Mouse (Mus musculus): Measurements from ENCODE around the gene Zmynd12. TPM values are rescaled to one million over a fixed set of nuclear protein-coding genes. Genes with fewer than 3 reads are reported as not detected.

The Zmynd12 gene
- polyA plus RNA-seq, 1 experiment from 2014 or later: not detected

DNA sequence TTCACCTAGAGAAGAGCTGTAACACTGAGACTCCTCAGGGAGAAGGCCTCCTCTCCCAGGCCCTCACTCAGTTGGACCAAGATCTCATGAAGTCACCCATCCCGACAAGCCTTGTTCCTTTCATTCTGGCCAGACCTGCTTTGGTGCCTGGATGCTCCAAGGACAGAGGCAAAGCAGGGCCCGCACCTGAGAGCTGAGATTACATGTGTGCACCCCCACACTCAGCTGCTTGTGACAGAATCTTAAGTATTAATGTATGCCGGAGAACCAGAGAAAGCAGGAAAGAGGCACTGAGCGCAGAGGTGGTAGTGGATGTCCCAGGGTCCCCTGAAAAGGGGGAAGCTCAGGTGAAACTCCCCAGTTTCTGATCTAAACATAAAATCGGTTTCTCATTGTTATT, 30.5 kb downstream of the Zmynd12 start:
- no peaks in the 10 kb centered on the region for H3K27me3 ChIP-seq
- no peaks in the 10 kb centered on the region for H3K9me3 ChIP-seq
- H3K4me3 ChIP-seq: no peak overlapping the region
- H3K4me1 ChIP-seq: 0 out of 2 replicates have a peak, but pooled peaks cover 4% of the 10 kb centered on the region
- no peak overlapping the region for H3K4me2 ChIP-seq
- no peaks in the 10 kb centered on the region for H3K36me3 ChIP-seq
- no peak overlapping the region for H3K9ac ChIP-seq
- 62% methylated on average over 5 of the region's 5 CpGs for WGBS
- H3K27ac ChIP-seq: no peak overlapping the region
- ATAC-seq (ENCODE audit: insufficient number of reproducible peaks, insufficient read depth, low FRiP score, low TSS enrichment, low read depth): no peak

DNA sequence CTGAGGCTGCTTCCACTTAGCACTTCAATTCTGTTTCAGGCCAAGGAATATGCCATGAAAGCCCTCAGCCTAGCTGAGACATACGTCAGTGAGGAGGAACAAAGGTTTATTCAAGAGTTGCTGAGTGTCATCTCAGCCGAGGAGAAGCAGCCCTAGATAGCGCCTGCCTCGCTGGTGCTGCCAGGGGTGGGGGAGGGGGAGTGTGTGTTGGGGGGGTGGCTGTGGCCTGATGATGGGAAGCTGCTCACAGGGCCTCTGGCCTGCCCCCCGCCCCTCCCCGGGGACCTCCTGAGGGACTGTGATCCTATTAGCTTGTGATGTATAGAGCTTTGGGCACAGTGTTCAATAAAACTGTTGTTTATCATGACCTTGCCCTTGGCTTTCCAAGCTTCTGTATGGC, 30.9 kb downstream of the Zmynd12 start:
- 20% methylated on average over 6 of the region's 6 CpGs for WGBS
- no peaks in the 10 kb centered on the region for H3K27me3 ChIP-seq
- no peak overlapping the region for H3K9ac ChIP-seq
- ATAC-seq (ENCODE audit: insufficient number of reproducible peaks, insufficient read depth, low FRiP score, low TSS enrichment, low read depth): no peak
- no peaks in the 10 kb centered on the region for H3K36me3 ChIP-seq
- H3K27ac ChIP-seq: no peak overlapping the region
- H3K4me1 ChIP-seq: 0 out of 2 replicates have a peak, but pooled peaks cover 4% of the 10 kb centered on the region
- no peaks in the 10 kb centered on the region for H3K9me3 ChIP-seq
- H3K4me3 ChIP-seq: no peak overlapping the region
- H3K4me2 ChIP-seq: no peak overlapping the region

DNA sequence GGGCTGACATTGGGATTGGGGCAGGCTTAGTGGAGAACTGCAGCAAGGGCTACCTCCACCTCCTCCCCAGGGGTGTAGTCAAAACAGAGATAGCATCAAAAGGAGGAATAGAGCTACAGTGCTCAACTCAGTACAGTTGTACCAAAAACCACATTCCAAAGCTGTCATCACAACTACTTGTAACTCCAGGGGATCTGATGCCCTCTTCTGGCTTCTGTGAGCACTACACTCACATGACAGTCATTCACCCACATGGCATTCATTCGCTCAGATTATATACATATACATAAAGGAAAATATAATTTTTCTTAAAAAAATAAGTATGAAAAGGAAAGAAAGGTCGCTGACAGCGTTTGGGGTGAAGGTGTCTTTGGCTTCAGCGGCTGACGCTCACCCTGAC, 37.7 kb downstream of the Zmynd12 start:
- H3K4me3 ChIP-seq: no peak overlapping the region
- H3K9ac ChIP-seq: no peak overlapping the region
- no peaks in the 10 kb centered on the region for H3K36me3 ChIP-seq
- WGBS: 62% methylated on average over 5 of the region's 5 CpGs
- H3K4me2 ChIP-seq: no peak overlapping the region
- H3K27me3 ChIP-seq: no peaks in the 10 kb centered on the region
- no peaks in the 10 kb centered on the region for H3K9me3 ChIP-seq
- H3K27ac ChIP-seq: 0 out of 2 replicates have a peak overlapping the region, but pooled peaks have one; percentile 4
- H3K4me1 ChIP-seq: peaks cover 30% of the 10 kb centered on the region
- no peak for ATAC-seq (ENCODE audit: insufficient number of reproducible peaks, insufficient read depth, low FRiP score, low TSS enrichment, low read depth)

DNA sequence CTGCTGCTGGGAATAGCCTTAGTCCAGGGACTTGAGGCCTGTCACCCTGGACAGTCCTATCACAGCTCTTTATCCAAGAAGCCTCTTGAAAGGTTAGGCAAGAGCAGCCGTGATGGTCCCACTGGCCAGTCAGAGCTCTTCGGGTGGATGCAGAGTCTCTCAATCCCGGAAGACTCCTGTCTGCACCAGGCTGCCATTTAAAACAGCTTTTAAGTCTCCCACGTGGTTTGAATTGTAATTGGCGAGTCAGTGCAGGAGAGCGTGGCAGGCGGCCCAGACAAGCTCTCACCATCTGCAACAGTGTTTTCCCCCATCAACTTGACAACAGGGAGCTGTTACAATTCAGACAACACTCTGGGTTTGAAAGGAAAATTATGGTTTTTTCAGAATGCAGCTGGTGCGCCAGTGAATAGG, 38.1 kb downstream of the Zmynd12 start:
- no peaks in the 10 kb centered on the region for H3K36me3 ChIP-seq
- H3K4me3 ChIP-seq: no peak overlapping the region
- H3K9ac ChIP-seq: no peak overlapping the region
- WGBS: 27% methylated on average over 8 of the region's 8 CpGs
- H3K9me3 ChIP-seq: no peaks in the 10 kb centered on the region
- 0 out of 2 replicates have a peak overlapping the region, but pooled peaks have one; percentile 4 for H3K27ac ChIP-seq
- no peak; the same call in 1 of the 2 replicates for ATAC-seq (ENCODE audit: insufficient number of reproducible peaks, insufficient read depth, low FRiP score, low TSS enrichment, low read depth)
- H3K4me1 ChIP-seq: peaks cover 30% of the 10 kb centered on the region
- H3K27me3 ChIP-seq: no peaks in the 10 kb centered on the region
- peak overlapping the region; percentile 4; the same call in 1 of the 2 replicates for H3K4me2 ChIP-seq

DNA sequence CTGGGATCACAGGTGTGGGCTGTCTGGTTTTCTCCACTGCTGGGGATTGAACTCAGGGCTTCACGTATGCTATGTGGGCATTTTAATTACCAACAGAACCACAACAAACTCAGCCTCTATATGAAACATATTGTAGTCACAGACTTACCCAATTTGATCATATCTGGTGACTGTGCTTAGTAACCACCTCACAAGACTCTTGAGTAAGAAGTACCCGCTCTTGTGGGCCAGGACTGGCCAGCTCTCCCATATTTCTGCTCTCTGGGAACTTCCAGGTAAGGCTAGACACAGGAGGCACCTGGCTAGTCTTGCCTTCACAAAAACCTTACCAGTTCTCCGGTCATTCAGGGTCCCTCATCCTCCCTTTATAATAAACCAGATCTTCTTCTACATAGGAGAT, 39.8 kb downstream of the Zmynd12 start:
- Histone ChIP-seq H3K4me3 (no peak overlapping the region), H3K9ac (no peak overlapping the region), H3K36me3 (no peaks in the 10 kb centered on the region), H3K4me1 (peaks cover 30% of the 10 kb centered on the region), H3K4me2 (no peak overlapping the region), H3K9me3 (no peaks in the 10 kb centered on the region), H3K27me3 (no peaks in the 10 kb centered on the region), H3K27ac (0 out of 2 replicates have a peak overlapping the region, but pooled peaks have one; percentile 39)
- WGBS: 68% methylated on average over 3 of the region's 3 CpGs
- no peak for ATAC-seq (ENCODE audit: insufficient number of reproducible peaks, insufficient read depth, low FRiP score, low TSS enrichment, low read depth)

DNA sequence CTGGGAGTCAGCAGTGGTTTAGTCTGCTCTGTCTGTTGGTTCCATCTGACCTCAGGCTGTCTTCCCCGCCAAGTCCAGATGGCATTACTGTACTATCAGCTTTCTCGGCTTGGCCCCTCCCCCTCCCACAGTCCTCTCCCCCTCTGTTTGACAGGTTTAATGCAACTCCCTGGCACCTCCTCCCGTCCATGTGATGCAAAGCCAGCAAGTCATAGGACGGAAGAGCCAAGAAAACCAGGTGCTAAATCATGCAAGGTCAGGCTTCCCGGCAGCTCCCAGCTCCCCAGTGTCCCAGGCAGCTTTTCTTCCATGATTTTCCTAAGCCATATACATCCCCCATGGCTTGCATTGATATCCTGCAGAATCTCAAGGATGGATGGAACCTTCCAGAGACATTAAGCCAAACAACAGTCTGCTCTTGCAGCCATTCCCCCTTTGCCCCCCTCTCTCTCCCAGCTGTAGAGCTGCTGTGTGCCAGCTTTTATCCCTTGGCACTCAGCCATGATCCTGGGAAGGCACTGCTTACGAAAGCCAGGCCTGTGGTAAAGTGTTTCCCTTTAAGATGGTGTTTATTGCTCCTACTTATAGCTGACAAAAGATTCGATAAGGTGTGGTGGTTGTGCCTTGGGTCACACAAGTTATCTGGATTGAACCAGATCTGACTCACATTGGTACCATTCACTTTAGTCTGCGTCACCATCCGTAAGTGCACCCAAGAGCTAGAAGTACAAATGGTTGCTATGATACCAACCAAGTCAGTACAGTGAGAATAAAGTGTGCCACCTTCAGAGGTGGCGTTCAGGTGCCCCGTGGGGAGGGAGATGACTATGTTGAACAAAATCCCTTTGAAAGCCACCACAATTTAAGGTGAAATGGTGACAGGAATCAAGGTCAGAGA, 40.5 kb downstream of the Zmynd12 start:
- Histone ChIP-seq H3K4me3 (no peak overlapping the region), H3K36me3 (no peaks in the 10 kb centered on the region), H3K4me1 (peaks cover 30% of the 10 kb centered on the region), H3K27ac (peak overlapping the region; percentile 39; the same call in 1 of the 2 replicates), H3K27me3 (no peaks in the 10 kb centered on the region), H3K9me3 (no peaks in the 10 kb centered on the region), H3K9ac (0 out of 2 replicates have a peak overlapping the region, but pooled peaks have one; percentile 3), H3K4me2 (peak overlapping the region; percentile 5; the same call in 1 of the 2 replicates)
- 40% methylated on average over 11 of the region's 11 CpGs for WGBS
- ATAC-seq (ENCODE audit: insufficient number of reproducible peaks, insufficient read depth, low FRiP score, low TSS enrichment, low read depth): 0 out of 2 replicates have a peak, but pooled peaks have one; percentile 3

DNA sequence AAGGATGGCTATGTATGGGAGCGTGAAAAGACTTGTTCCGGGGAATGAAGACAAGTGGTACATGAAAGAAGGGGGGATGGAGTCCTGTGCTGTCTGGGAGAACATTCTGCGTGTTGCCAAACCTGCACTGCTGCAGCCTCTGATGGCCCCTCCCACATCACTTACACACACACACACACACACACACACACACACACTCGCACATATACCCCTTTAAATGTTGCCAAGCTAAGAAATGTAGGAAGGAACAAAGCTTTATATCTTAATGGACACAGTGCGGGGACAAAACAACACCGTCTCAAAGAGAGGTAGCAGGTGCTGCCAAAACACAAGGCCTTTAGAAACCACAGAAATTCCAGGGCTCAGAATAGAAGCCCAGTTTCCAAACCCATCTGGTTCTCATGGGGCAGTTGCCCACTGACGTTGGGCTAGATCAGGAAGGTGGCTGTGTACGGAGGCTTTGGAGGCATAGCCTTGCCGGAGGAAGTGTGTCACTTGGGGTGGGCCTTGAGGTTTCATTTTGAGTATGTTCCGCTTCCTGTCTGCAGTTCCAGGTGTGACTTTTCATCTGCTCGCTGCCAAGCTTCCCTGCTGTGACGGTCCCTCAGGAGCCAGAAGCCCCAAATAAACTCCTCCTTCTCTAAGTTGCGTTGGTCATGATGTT, 41.3 kb downstream of the Zmynd12 start:
- no peak overlapping the region for H3K9ac ChIP-seq
- H3K9me3 ChIP-seq: no peaks in the 10 kb centered on the region
- no peaks in the 10 kb centered on the region for H3K27me3 ChIP-seq
- 0 out of 2 replicates have a peak, but pooled peaks have one; percentile 13 for ATAC-seq (ENCODE audit: insufficient number of reproducible peaks, insufficient read depth, low FRiP score, low TSS enrichment, low read depth)
- peaks cover 30% of the 10 kb centered on the region for H3K4me1 ChIP-seq
- no peak overlapping the region for H3K4me3 ChIP-seq
- WGBS: 71% methylated on average over 13 of the region's 13 CpGs
- no peak overlapping the region; the same call in 1 of the 2 replicates for H3K4me2 ChIP-seq
- 0 out of 2 replicates have a peak overlapping the region, but pooled peaks have one; percentile 39 for H3K27ac ChIP-seq
- no peaks in the 10 kb centered on the region for H3K36me3 ChIP-seq

DNA sequence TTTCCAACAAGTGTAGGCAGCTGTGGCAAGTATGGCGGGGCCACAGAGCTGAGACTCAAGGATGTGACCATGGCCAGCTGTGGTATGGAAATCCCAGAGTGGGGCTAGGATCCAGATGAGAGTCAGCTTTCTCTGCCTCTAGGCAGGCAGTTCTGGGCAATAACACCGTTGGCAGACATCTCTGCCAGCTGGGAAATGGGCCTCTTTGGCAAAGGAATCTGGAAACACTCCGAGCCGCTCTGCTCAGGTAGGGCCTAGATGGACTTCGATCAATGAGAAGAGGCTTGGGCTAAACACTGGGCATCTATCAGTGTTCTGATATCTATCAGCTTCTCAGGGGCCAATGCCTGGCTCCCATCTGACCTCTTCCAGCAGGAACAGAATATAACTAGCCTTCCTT, 43.2 kb downstream of the Zmynd12 start:
- WGBS: 88% methylated on average over 5 of the region's 5 CpGs
- no peak for ATAC-seq (ENCODE audit: insufficient number of reproducible peaks, insufficient read depth, low FRiP score, low TSS enrichment, low read depth)
- Histone ChIP-seq H3K4me2 (no peak overlapping the region), H3K36me3 (no peaks in the 10 kb centered on the region), H3K4me3 (no peak overlapping the region), H3K27ac (no peak overlapping the region), H3K27me3 (no peaks in the 10 kb centered on the region), H3K4me1 (peaks cover 27% of the 10 kb centered on the region), H3K9me3 (no peaks in the 10 kb centered on the region), H3K9ac (no peak overlapping the region)

DNA sequence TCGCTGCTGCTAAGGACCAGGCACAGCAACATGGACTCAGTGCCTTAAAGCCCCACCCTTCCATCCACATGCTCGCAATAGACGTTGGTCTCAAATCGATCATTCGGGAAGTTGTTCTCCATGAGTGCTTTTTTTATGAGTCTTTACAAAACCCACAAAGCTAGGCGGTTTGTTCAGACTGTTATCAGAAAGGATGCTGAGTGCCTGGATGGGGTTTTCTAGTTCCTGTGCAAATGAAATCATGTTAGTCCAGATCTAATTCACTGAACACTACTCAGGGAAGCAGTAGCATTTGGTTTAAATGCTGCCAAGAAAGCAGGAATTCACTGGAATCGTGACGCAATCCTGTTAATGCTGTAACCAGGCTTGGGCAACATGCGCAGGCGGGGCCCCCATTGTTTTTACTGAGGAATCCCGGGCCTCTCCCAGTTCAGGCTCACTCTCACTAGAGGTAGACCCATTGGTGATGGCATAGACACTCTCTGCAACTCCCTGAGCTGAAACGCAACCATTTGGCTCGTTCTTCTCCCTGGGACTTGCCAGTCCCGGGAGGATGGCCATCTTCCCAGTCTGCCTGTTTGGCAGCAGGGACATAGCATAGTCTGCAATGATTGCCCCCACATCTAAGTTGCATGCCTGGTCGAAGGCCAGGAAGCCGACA, 45.2 kb downstream of the Zmynd12 start:
- H3K4me3 ChIP-seq: no peak overlapping the region
- H3K9ac ChIP-seq: no peak overlapping the region
- peaks cover 13% of the 10 kb centered on the region for H3K4me1 ChIP-seq
- H3K9me3 ChIP-seq: no peaks in the 10 kb centered on the region
- 85% methylated on average over 16 of the region's 16 CpGs for WGBS
- no peaks in the 10 kb centered on the region for H3K27me3 ChIP-seq
- H3K4me2 ChIP-seq: no peak overlapping the region
- no peak overlapping the region for H3K27ac ChIP-seq
- no peak for ATAC-seq (ENCODE audit: insufficient number of reproducible peaks, insufficient read depth, low FRiP score, low TSS enrichment, low read depth)
- no peaks in the 10 kb centered on the region for H3K36me3 ChIP-seq

DNA sequence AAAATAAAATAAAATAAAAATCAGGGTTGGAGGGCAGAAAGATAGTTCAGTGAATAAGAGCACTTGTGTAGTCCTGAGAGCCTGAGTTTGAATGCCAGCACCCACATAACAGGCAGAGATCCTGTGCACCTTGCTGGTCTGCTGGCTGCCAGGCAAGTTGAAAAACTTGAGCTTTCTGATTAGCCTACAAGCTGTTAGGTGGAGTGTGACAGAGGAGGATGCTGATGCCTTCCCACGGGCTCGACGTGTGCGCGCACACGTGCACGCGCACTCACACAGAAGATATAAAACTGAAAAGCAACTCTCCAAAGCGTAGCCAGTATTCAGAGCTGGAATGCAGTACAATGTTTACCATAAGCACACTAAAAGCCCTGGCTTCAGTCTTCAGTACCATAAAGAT, 49.9 kb downstream of the Zmynd12 start:
- H3K36me3 ChIP-seq: no peaks in the 10 kb centered on the region
- WGBS: 91% methylated on average over 9 of the region's 9 CpGs
- no peak overlapping the region for H3K9ac ChIP-seq
- no peak for ATAC-seq (ENCODE audit: insufficient number of reproducible peaks, insufficient read depth, low FRiP score, low TSS enrichment, low read depth)
- H3K4me3 ChIP-seq: no peak overlapping the region
- no peaks in the 10 kb centered on the region for H3K4me1 ChIP-seq
- H3K27ac ChIP-seq: no peak overlapping the region
- no peaks in the 10 kb centered on the region for H3K27me3 ChIP-seq
- H3K9me3 ChIP-seq: no peaks in the 10 kb centered on the region
- H3K4me2 ChIP-seq: no peak overlapping the region

DNA sequence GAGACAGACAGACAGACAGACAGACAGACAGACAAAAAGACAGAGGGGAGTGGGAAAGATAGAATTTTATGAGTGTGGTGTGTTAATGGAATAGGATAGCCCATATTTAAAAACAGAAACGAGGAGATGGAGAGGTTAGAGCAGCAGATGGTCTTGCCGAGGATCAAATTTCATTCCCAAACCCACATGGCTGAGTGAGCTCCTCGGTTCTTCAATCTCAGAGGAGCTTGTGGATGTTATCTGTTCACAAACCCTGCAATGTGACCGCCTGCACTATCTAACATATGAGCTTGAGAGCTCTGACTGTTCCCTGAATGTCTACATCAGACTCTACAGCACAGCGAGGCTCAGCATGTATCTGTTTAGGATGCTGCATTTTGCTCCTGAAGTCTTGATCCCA, 50.5 kb downstream of the Zmynd12 start:
- Histone ChIP-seq H3K27ac (no peak overlapping the region), H3K27me3 (no peaks in the 10 kb centered on the region), H3K4me1 (no peaks in the 10 kb centered on the region), H3K4me3 (no peak overlapping the region), H3K4me2 (no peak overlapping the region), H3K9ac (no peak overlapping the region), H3K36me3 (no peaks in the 10 kb centered on the region), H3K9me3 (no peaks in the 10 kb centered on the region)
- no peak for ATAC-seq (ENCODE audit: insufficient number of reproducible peaks, insufficient read depth, low FRiP score, low TSS enrichment, low read depth)
- 43% methylated on average over 5 of the region's 5 CpGs for WGBS

Measured in embryonic facial prominence, embryonic 13.5 days (tissue).